Mouse (Mus musculus) liver, adult 2 months (tissue): ENCODE results near the gene Hsd17b7. TPM values are rescaled to one million over a fixed set of nuclear protein-coding genes. Genes with fewer than 3 reads are reported as not detected.
A peak's percentile ranks its signal among the peaks of the same experiment; 100 is the strongest.
"Not testable (repeated sequence)": the region's sequence is repeated elsewhere in the genome, so short reads cannot be mapped to it uniquely, and the experiment has no call there.

Experiments
- DNase-seq: peaks from one replicate; pipeline ENCODE4 v3.0.0-alpha.2; 2011; ENCODE audit warnings: low read depth, low spot score; ENCODE audit errors: extremely low read depth
- H3K27ac ChIP-seq: fragments of 200-500 bp; replicated peaks from 2 replicates; pipeline ENCODE4 v1.5.1; 2012; ENCODE audit warnings: low read depth, mild to moderate bottlenecking, control low read depth, inconsistent platforms, low read length; ENCODE audit not compliant: insufficient read depth
- H3K27me3 ChIP-seq: fragments of 200-500 bp; 2 replicates; pipeline ENCODE4 v1.6.1; 2012; ENCODE audit warnings: mild to moderate bottlenecking, moderate library complexity, low read length, inconsistent platforms; ENCODE audit not compliant: control insufficient read depth, insufficient read depth
- H3K36me3 ChIP-seq: fragments of 200-500 bp; 2 replicates; pipeline ENCODE4 v1.6.1; 2012; ENCODE audit warnings: low read length, inconsistent platforms; ENCODE audit not compliant: control insufficient read depth, insufficient read depth
- H3K4me1 ChIP-seq: fragments of 200-500 bp; 2 replicates; pipeline ENCODE4 v1.6.1; 2011; ENCODE audit warnings: low read length; ENCODE audit not compliant: control insufficient read depth, insufficient read depth
- H3K4me3 ChIP-seq: fragments of 200-500 bp; 2 replicates; pipeline ENCODE4 v1.5.1; 2011; ENCODE audit warnings: low read depth, mild to moderate bottlenecking, control low read depth, low read length, moderate library complexity; ENCODE audit not compliant: insufficient read depth
- H3K79me2 ChIP-seq: fragments of 200-500 bp; 2 replicates; pipeline ENCODE4 v1.6.1; 2012; ENCODE audit warnings: inconsistent platforms, mild to moderate bottlenecking, low read length, moderate library complexity; ENCODE audit not compliant: control insufficient read depth, insufficient read depth
- H3K9ac ChIP-seq: fragments of 200-500 bp; 2 replicates; pipeline ENCODE4 v1.6.1; 2012; ENCODE audit warnings: low read depth, mild to moderate bottlenecking, control low read depth, inconsistent platforms, low read length
- CTCF ChIP-seq: fragments of 200-500 bp; IDR thresholded peaks from 2 replicates; pipeline ENCODE4 v1.5.1; 2011; ENCODE audit warnings: low read depth, low read length, control low read depth
- POLR2A ChIP-seq: fragments of 200-500 bp; IDR thresholded peaks from 2 replicates; pipeline ENCODE4 v1.6.1; 2011; ENCODE audit warnings: low read length, control low read depth; ENCODE audit not compliant: insufficient read depth; ENCODE audit errors: extremely low read depth
- WGBS: fragments of 180-500 bp; shearing (Covaris S2); methylation state at CpG from one replicate; pipeline ENCODE4 v1.1.7; 2018; 5-methylcytosine and 5-hydroxymethylcytosine counted together
- polyA plus RNA-seq: library from polyadenylated mRNA; depleted of rRNA; stranded (reverse); fragments of >200 nt; gene quantifications from 2 replicates; pipeline ENCODE4 v1.2.3, GENCODE M21; 2012
- total RNA-seq: library from RNA; depleted of rRNA; stranded (reverse); fragments of >200 nt; gene quantifications from 2 replicates; pipeline ENCODE4 v1.2.3, GENCODE M21; 2014

Hsd17b7 gene
- total and polyA plus RNA-seq, 2 experiments, result 22.1 to 41.3 TPM

GRCm38 (mm10) chr1:170006516-170006915 lies 37.5 kb upstream of the Hsd17b7 start:
- TF ChIP-seq POLR2A (no peak), CTCF (no peak)
- H3K27me3 ChIP-seq, result no peaks in the 10 kb centered on the region
- H3K4me3 ChIP-seq, result no peak overlapping the region
- H3K27ac ChIP-seq, result no peak overlapping the region
- no peaks in the 10 kb centered on the region for H3K36me3 ChIP-seq
- WGBS, result 66% methylated on average over 5 of the region's 5 CpGs
- DNase-seq, result peak; percentile 41
- no peaks in the 10 kb centered on the region for H3K4me1 ChIP-seq
- no peaks in the 10 kb centered on the region for H3K79me2 ChIP-seq
- no peak overlapping the region for H3K9ac ChIP-seq

GRCm38 (mm10) chr1:170005297-170005696 lies 36.3 kb upstream of the Hsd17b7 start:
- WGBS, result 71% methylated on average over 3 of the region's 3 CpGs
- H3K4me1 ChIP-seq, result no peaks in the 10 kb centered on the region
- no peak overlapping the region for H3K4me3 ChIP-seq
- no peaks in the 10 kb centered on the region for H3K27me3 ChIP-seq
- no peaks in the 10 kb centered on the region for H3K36me3 ChIP-seq
- TF ChIP-seq CTCF (no peak), POLR2A (no peak)
- H3K79me2 ChIP-seq, result no peaks in the 10 kb centered on the region
- H3K27ac ChIP-seq, result no peak overlapping the region
- H3K9ac ChIP-seq, result no peak overlapping the region
- no peak for DNase-seq

- not testable (repeated sequence) for H3K27ac ChIP-seq, H3K79me2 ChIP-seq, H3K4me1 ChIP-seq, H3K27me3 ChIP-seq, H3K36me3 ChIP-seq, H3K9ac ChIP-seq, H3K4me3 ChIP-seq, DNase-seq
- 90% methylated on average over 6 of the region's 6 CpGs for WGBS
Observed at GRCm38 (mm10) chr1:169993901-169994300, 24.9 kb upstream of the Hsd17b7 start.

- Histone ChIP-seq H3K36me3 (no peaks in the 10 kb centered on the region), H3K27me3 (no peaks in the 10 kb centered on the region), H3K4me3 (no peak overlapping the region), H3K9ac (no peak overlapping the region), H3K79me2 (no peaks in the 10 kb centered on the region), H3K4me1 (no peaks in the 10 kb centered on the region), H3K27ac (no peak overlapping the region)
- DNase-seq, result no peak
- 54% methylated on average over 1 of the region's 1 CpGs for WGBS
- TF ChIP-seq CTCF, result no peak
Observed at GRCm38 (mm10) chr1:169986166-169986565, 17.1 kb upstream of the Hsd17b7 start.

GRCm38 (mm10) chr1:169977621-169978020 lies 8.6 kb upstream of the Hsd17b7 start:
- TF ChIP-seq POLR2A (no peak), CTCF (no peak)
- Histone ChIP-seq H3K27me3 (no peaks in the 10 kb centered on the region), H3K4me3 (no peak overlapping the region), H3K9ac (no peak overlapping the region), H3K36me3 (no peaks in the 10 kb centered on the region), H3K79me2 (no peaks in the 10 kb centered on the region), H3K4me1 (no peaks in the 10 kb centered on the region), H3K27ac (no peak overlapping the region)
- DNase-seq, result no peak
- 82% methylated on average over 4 of the region's 4 CpGs for WGBS

GRCm38 (mm10) chr1:169971998-169972397 lies 3.0 kb upstream of the Hsd17b7 start:
- H3K4me1 ChIP-seq, result peaks cover 5% of the 10 kb centered on the region
- no peak overlapping the region for H3K4me3 ChIP-seq
- H3K79me2 ChIP-seq, result peaks cover 3% of the 10 kb centered on the region; the same call in 1 of the 2 replicates
- no peaks in the 10 kb centered on the region for H3K27me3 ChIP-seq
- no peaks in the 10 kb centered on the region; the same call in 1 of the 2 replicates for H3K36me3 ChIP-seq
- H3K27ac ChIP-seq, result no peak overlapping the region
- no peak for DNase-seq
- TF ChIP-seq POLR2A (no peak), CTCF (no peak)
- no peak overlapping the region for H3K9ac ChIP-seq
- 82% methylated on average over 2 of the region's 2 CpGs for WGBS
